Mouse (Mus musculus) CH12.LX (cell line): Measurements from ENCODE around the gene Cr2. TPM values are rescaled to one million over a fixed set of nuclear protein-coding genes. Genes with fewer than 3 reads are reported as not detected.

Experiments
- DNase-seq: peaks from one replicate; pipeline ENCODE4 v3.0.0-alpha.2; 2013; ENCODE audit errors: extremely low read depth
- H3K27ac ChIP-seq: 2 replicates; pipeline ENCODE4 v1.5.1; 2012; ENCODE audit warnings: low read depth, mild to moderate bottlenecking, control low read depth, moderate library complexity; ENCODE audit not compliant: insufficient read depth
- H3K27me3 ChIP-seq: replicated peaks from 2 replicates; pipeline ENCODE3; 2012; ENCODE audit warnings: inconsistent platforms
- H3K36me3 ChIP-seq, 2 experiments: replicated peaks in 1 of 2; 2 replicates each; pipeline versions ENCODE3 to v1.6.1; 2012; ENCODE audit warnings: inconsistent platforms in 1 of 2, low read length in 1 of 2, mild to moderate bottlenecking in 1 of 2, mixed read lengths in 1 of 2, moderate library complexity in 1 of 2; ENCODE audit not compliant: control insufficient read depth in 1 of 2, insufficient read depth in 1 of 2
- H3K4me1 ChIP-seq, 2 experiments: 2 replicates each; pipeline ENCODE4 v1.6.1; 2012; ENCODE audit warnings: inconsistent platforms in 1 of 2, moderate library complexity in 1 of 2; ENCODE audit not compliant: insufficient read depth in 2 of 2, control insufficient read depth in 1 of 2
- H3K4me2 ChIP-seq: 2 replicates; pipeline ENCODE4 v1.6.1; 2012; ENCODE audit warnings: low read depth, mild to moderate bottlenecking, control low read depth; ENCODE audit not compliant: poor library complexity, insufficient read depth, severe bottlenecking
- H3K4me3 ChIP-seq, 3 experiments: fragments of 150-350 bp in 1 of 3; sonication (generic) in 1 of 3; replicated peaks in 1 of 3; 2 replicates each; pipeline versions ENCODE3 to v1.5.1; 2011 to 2012; ENCODE audit warnings: low read depth in 2 of 3, low read length in 2 of 3, mild to moderate bottlenecking in 2 of 3, moderate library complexity in 2 of 3, control low read depth in 1 of 3, improper control_type of control experiment in 1 of 3, inconsistent platforms in 1 of 3, mixed read lengths in 1 of 3; ENCODE audit not compliant: poor library complexity in 1 of 3
- H3K79me2 ChIP-seq: replicated peaks from 2 replicates; pipeline ENCODE4 v1.6.1; 2012; ENCODE audit warnings: mild to moderate bottlenecking, moderate library complexity; ENCODE audit not compliant: control insufficient read depth, poor library complexity, insufficient read depth, severe bottlenecking; ENCODE audit errors: extremely low read depth
- H3K9ac ChIP-seq: 2 replicates; pipeline ENCODE4 v1.6.1; 2012; ENCODE audit warnings: low read depth, mild to moderate bottlenecking, control low read depth, moderate library complexity; ENCODE audit not compliant: insufficient read depth
- H3K9me3 ChIP-seq: replicated peaks from 2 replicates; pipeline ENCODE3; 2012; ENCODE audit warnings: low read length, inconsistent platforms, mixed read lengths
- BHLHE40 ChIP-seq: IDR thresholded peaks from 2 replicates; pipeline ENCODE4 v1.6.1; 2011; ENCODE audit warnings: mild to moderate bottlenecking, low read depth, low read length, improper control_type of control experiment
- CHD2 ChIP-seq: IDR thresholded peaks from 2 replicates; pipeline ENCODE4 v1.6.1; 2011; ENCODE audit warnings: low read length, improper control_type of control experiment
- CTCF ChIP-seq, 2 experiments: IDR thresholded peaks in 1 of 2; conservative IDR thresholded peaks in 1 of 2; 2 replicates each; pipeline ENCODE4 v1.5.1; 2011 to 2012; ENCODE audit warnings: low read depth in 2 of 2, low read length in 2 of 2, improper control_type of control experiment in 1 of 2, inconsistent platforms in 1 of 2, mild to moderate bottlenecking in 1 of 2, moderate library complexity in 1 of 2
- ELF1 ChIP-seq: IDR thresholded peaks from 2 replicates; pipeline ENCODE4 v1.6.1; 2014; ENCODE audit warnings: low read depth, mild to moderate bottlenecking, inconsistent platforms, low read length, improper control_type of control experiment
- EP300 ChIP-seq: IDR thresholded peaks from 2 replicates; pipeline ENCODE4 v1.6.1; 2011; ENCODE audit warnings: low read length, improper control_type of control experiment
- IRF4 ChIP-seq: IDR thresholded peaks from 2 replicates; pipeline ENCODE4 v1.6.1; 2014; ENCODE audit warnings: low read depth, mild to moderate bottlenecking, inconsistent platforms, low read length, improper control_type of control experiment
- JUN ChIP-seq: IDR thresholded peaks from 2 replicates; pipeline ENCODE4 v1.6.1; 2011; ENCODE audit warnings: low read depth, mild to moderate bottlenecking, low read length, improper control_type of control experiment, moderate library complexity; ENCODE audit not compliant: insufficient read depth
- MAX ChIP-seq: IDR thresholded peaks from 2 replicates; pipeline ENCODE4 v1.6.1; 2011; ENCODE audit warnings: low read length, improper control_type of control experiment
- MEF2A ChIP-seq: IDR thresholded peaks from 2 replicates; pipeline ENCODE4 v1.6.1; 2014; ENCODE audit warnings: low read depth, mild to moderate bottlenecking, inconsistent platforms, low read length, improper control_type of control experiment, borderline replicate concordance
- MYC ChIP-seq: IDR thresholded peaks from 2 replicates; pipeline ENCODE4 v1.6.1; 2011; ENCODE audit warnings: low read depth, mild to moderate bottlenecking, improper control_type of control experiment, low read length
- NRF1 ChIP-seq: IDR thresholded peaks from 2 replicates; pipeline ENCODE4 v1.6.1; 2014; ENCODE audit warnings: low read depth, mild to moderate bottlenecking, inconsistent platforms, low read length, improper control_type of control experiment, moderate library complexity
- POLR2A ChIP-seq: IDR thresholded peaks from 2 replicates; pipeline ENCODE4 v1.6.1; 2011; ENCODE audit warnings: low read depth, mild to moderate bottlenecking, improper control_type of control experiment, low read length
- RCOR1 ChIP-seq: conservative IDR thresholded peaks from 2 replicates; pipeline ENCODE4 v1.6.1; 2012; ENCODE audit warnings: low read depth, mild to moderate bottlenecking, inconsistent platforms, low read length, improper control_type of control experiment
- SIN3A ChIP-seq: IDR thresholded peaks from 2 replicates; pipeline ENCODE4 v1.6.1; 2012; ENCODE audit warnings: low read length, improper control_type of control experiment, inconsistent platforms
- TBP ChIP-seq: conservative IDR thresholded peaks from 2 replicates; pipeline ENCODE4 v1.6.1; 2011; ENCODE audit warnings: low read depth, low read length, improper control_type of control experiment
- TCF12 ChIP-seq: IDR thresholded peaks from 2 replicates; pipeline ENCODE4 v1.6.1; 2014; ENCODE audit warnings: low read depth, mild to moderate bottlenecking, inconsistent platforms, low read length, improper control_type of control experiment
- UBTF ChIP-seq: IDR thresholded peaks from 2 replicates; pipeline ENCODE4 v1.6.1; 2012; ENCODE audit warnings: low read depth, mild to moderate bottlenecking, inconsistent platforms, low read length, improper control_type of control experiment, moderate library complexity
- USF2 ChIP-seq: conservative IDR thresholded peaks from 2 replicates; pipeline ENCODE4 v1.6.1; 2011; ENCODE audit warnings: low read depth, low read length, improper control_type of control experiment
- ZNF384 ChIP-seq: IDR thresholded peaks from 2 replicates; pipeline ENCODE4 v1.6.1; 2012; ENCODE audit warnings: low read depth, low read length, improper control_type of control experiment, inconsistent platforms
- dilution Hi-C: fragments of 300-500 bp; cut with MboI; formaldehyde crosslinking; loops from 2 replicates; pipeline ENCODE4 v1.14.3; 2020; ENCODE audit warnings: low sequenced_read_pairs; ENCODE audit not compliant: extremely low pct_unique_long_range_greater_than_20kb, extremely low pct_ligation_motif_present
- in situ Hi-C: fragments of 300-500 bp; cut with MboI; formaldehyde crosslinking; loops from 3 replicates; pipeline ENCODE4 v1.14.3; 2019; ENCODE audit warnings: low sequenced_read_pairs, low pct_ligation_motif_present, low pct_unique_long_range_greater_than_20kb, mixed read lengths
- polyA plus RNA-seq: library from polyadenylated mRNA; unstranded; fragments of >175 nt; gene quantifications from 2 replicates; pipeline ENCODE4 v1.2.1, GENCODE M21; 2012; ENCODE audit warnings: low read depth; ENCODE audit not compliant: insufficient read length
- total RNA-seq, 2 experiments: library from RNA; depleted of rRNA; stranded (reverse); fragments of 300-350 nt in 1 of 2; fragments of >200 nt in 1 of 2; gene quantifications; 2 replicates each; pipeline ENCODE4 v1.2.3; 2012 to 2014

Gene Cr2
- total and polyA plus RNA-seq, 3 experiments: 0.08 to 3.0 (median 0.62) TPM

DNA sequence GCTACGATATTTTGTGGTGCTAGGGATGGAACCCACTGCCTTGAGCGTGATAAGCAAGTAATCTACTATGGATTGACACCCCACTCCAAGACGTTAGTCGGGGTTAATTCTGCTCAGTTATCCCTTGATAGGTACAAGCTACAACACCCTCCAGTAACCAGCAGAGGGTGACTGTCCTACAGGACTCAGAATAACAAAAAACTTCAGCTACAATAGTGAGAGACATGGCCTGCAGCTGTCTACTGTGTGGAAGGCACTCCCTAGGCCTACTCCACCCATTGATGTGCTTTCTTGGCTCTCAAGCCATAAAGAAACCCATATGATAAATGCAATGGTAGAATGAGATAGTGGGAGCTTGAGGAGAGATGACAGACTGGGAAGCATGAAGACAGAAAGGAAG, 62.9 kb downstream of the Cr2 start:
- no peaks in the 10 kb centered on the region for H3K79me2 ChIP-seq
- H3K4me2 ChIP-seq: no peak overlapping the region
- TF ChIP-seq JUN: no peak
- TF ChIP-seq ELF1: no peak
- no peak for TF ChIP-seq CHD2
- no peak for TF ChIP-seq MAX
- no peak for TF ChIP-seq POLR2A
- no peak for TF ChIP-seq IRF4
- H3K36me3 ChIP-seq: peaks cover 31 to 68% of the 10 kb centered on the region in 2 experiments
- no peak overlapping the region for H3K9ac ChIP-seq
- H3K9me3 ChIP-seq: no peaks in the 10 kb centered on the region
- in situ Hi-C loops: no loop called here
- no peak overlapping the region for H3K4me3 ChIP-seq
- no peaks in the 10 kb centered on the region for H3K27me3 ChIP-seq
- no peak for DNase-seq
- no peaks in the 10 kb centered on the region for H3K4me1 ChIP-seq
- H3K27ac ChIP-seq: no peak overlapping the region
- dilution Hi-C loops: no loop called here

DNA sequence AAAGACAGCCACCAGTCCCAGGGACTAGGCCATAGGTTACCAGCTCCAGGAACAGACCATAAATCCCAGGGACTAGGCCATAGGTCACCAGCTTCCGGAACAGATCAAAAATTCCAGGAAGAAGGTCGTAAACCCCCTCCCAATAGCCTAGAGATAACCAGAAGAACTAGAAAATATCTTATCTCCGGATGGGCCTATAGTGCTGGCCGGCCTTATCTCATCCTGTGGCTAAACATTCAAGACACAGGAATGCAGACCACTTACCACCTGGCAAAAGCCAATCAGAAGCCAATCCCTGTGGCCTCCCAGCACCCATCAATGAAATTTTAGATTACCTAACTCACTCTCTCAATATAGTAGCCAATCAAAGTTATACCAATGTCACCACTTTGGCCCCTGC, 75.8 kb downstream of the Cr2 start:
- TF ChIP-seq MYC (no peak), USF2 (no peak), RCOR1 (no peak), CTCF (conservative IDR thresholded peaks at IDR 0.05 in 1 of 2, IDR thresholded peaks at IDR 0.05 in 1 of 2; ENCODE audit: low read depth in 2 of 2, low read length in 2 of 2) (no peak), MEF2A (no peak), NRF1 (no peak), JUN (no peak)
- Histone ChIP-seq H3K4me1 (no peaks in the 10 kb centered on the region), H3K9me3 (no peaks in the 10 kb centered on the region), H3K27ac (no peak overlapping the region), H3K9ac (no peak overlapping the region), H3K79me2 (no peaks in the 10 kb centered on the region), H3K27me3 (no peaks in the 10 kb centered on the region), H3K36me3 (peaks cover 21 to 51% of the 10 kb centered on the region in 2 experiments), H3K4me3 (no peak overlapping the region), H3K4me2 (no peak overlapping the region)
- dilution Hi-C loops (no loop called here), in situ Hi-C loops (no loop called here)
- no peak for DNase-seq

DNA sequence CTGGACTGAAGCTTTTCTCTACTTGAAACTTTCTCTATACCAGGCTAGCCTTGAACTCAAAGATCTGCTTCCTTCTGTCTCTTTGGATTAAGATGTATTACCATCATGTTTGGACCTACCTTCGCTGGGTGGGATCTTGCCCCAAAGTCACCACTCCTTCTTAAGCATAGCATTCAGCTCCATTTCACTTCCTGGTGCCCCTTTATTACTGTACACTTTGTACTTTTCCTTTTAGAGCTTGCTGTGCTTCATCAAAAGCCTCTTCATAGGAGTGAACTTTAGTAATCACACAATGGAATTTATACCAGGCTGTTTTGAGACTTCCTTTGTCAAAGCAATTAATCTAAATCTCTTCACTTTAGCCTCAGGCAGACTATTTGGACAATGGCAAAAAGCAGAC, 78.5 kb downstream of the Cr2 start:
- no peak overlapping the region for H3K27ac ChIP-seq
- H3K27me3 ChIP-seq: no peaks in the 10 kb centered on the region
- H3K36me3 ChIP-seq: peaks cover 13 to 44% of the 10 kb centered on the region in 2 experiments
- H3K79me2 ChIP-seq: no peaks in the 10 kb centered on the region
- TF ChIP-seq BHLHE40 (no peak), TCF12 (no peak), EP300 (no peak), ZNF384 (no peak), ELF1 (no peak), IRF4 (no peak), UBTF (no peak), SIN3A (no peak), TBP (no peak)
- no peak overlapping the region for H3K4me2 ChIP-seq
- in situ Hi-C loops (no loop called here), dilution Hi-C loops (no loop called here)
- H3K9ac ChIP-seq: no peak overlapping the region
- H3K4me3 ChIP-seq: no peak overlapping the region
- H3K4me1 ChIP-seq: no peaks in the 10 kb centered on the region
- no peaks in the 10 kb centered on the region for H3K9me3 ChIP-seq
- no peak for DNase-seq
